Mouse (Mus musculus) small intestine, adult 2 months (tissue): ENCODE data around the gene Rab42.

Source experiments
- CTCF ChIP-seq: fragments of 200-500 bp; IDR thresholded peaks from 2 replicates; pipeline ENCODE4 v1.5.1; 2012; ENCODE audit warnings: low read depth, mild to moderate bottlenecking, control low read depth, inconsistent platforms, low read length, moderate library complexity, mixed read lengths; ENCODE audit not compliant: insufficient replicate concordance, insufficient read length; ENCODE audit errors: extremely low read depth
- POLR2A ChIP-seq: fragments of 200-500 bp; IDR thresholded peaks from 2 replicates; pipeline ENCODE4 v1.6.1; 2012; ENCODE audit warnings: low read depth, mild to moderate bottlenecking, control low read depth, inconsistent platforms, low read length, moderate library complexity

GRCm38 (mm10) chr4:132268871-132269739 is 34.1 kb downstream of the Rab42 start:
- TF ChIP-seq POLR2A (no peak), CTCF (no peak)
